Mouse (Mus musculus) ES-E14 (cell line): ENCODE measurements around the gene Sema5a.

Experiments
- HCFC1 ChIP-seq: IDR thresholded peaks from 2 replicates; pipeline ENCODE4 v1.6.1; 2012; ENCODE audit warnings: low read length, inconsistent platforms, borderline replicate concordance; ENCODE audit not compliant: insufficient read depth
- ZC3H11A ChIP-seq: IDR thresholded peaks from 2 replicates; pipeline ENCODE4 v1.6.1; 2012; ENCODE audit warnings: low read depth, mild to moderate bottlenecking, inconsistent platforms, low read length, borderline replicate concordance

- TF ChIP-seq ZC3H11A (no peak), HCFC1 (no peak)
Measured at GRCm38 (mm10) chr15:32266122-32266820, 21.7 kb downstream of the Sema5a start.
